Mouse (Mus musculus) adrenal gland, postnatal 36 days (tissue): ENCODE results near the gene Efna3. TPM values are rescaled to one million over a fixed set of nuclear protein-coding genes. Genes with fewer than 3 reads are reported as not detected.
A peak's percentile ranks its signal among the peaks of the same experiment; 100 is the strongest.

Experiments
- DNase-seq, 2 experiments: peaks; one replicate each; pipeline ENCODE4 v3.0.0; 2021; ENCODE audit warnings: mixed read lengths in 1 of 2
- total RNA-seq, 2 experiments: library from RNA; stranded (reverse); gene quantifications; 2 replicates each; pipeline ENCODE4 v1.2.3; 2021

The Efna3 gene
- total RNA-seq, 2 experiments from 2014 or later = 0.23 to 0.53 TPM

- DNase-seq = peak; percentile 56 to 70
Measured at GRCm38 (mm10) chr3:89337721-89338578, 15.2 kb upstream of the Efna3 start, which contains the start of gene Efna4. TSS of gene Efna4 (minus strand) at chr3:89338028.

GRCm38 (mm10) chr3:89337062-89337720 lies 14.4 kb upstream of the Efna3 start:
- no peak for DNase-seq

GRCm38 (mm10) chr3:89336529-89336928 lies 13.8 kb upstream of the Efna3 start:
- DNase-seq = no peak

GRCm38 (mm10) chr3:89333053-89333452 lies 10.3 kb upstream of the Efna3 start:
- DNase-seq = no peak

- peak in 1 of 2 experiments; percentile 35 for DNase-seq
Measured at GRCm38 (mm10) chr3:89332476-89332875, 9.7 kb upstream of the Efna3 start.

GRCm38 (mm10) chr3:89332013-89332412 lies 9.2 kb upstream of the Efna3 start:
- no peak for DNase-seq

- DNase-seq = no peak
Measured at GRCm38 (mm10) chr3:89331561-89331960, 8.8 kb upstream of the Efna3 start.

- DNase-seq = peak; percentile 76 to 80
Measured at GRCm38 (mm10) chr3:89330948-89331347, 8.2 kb upstream of the Efna3 start.

GRCm38 (mm10) chr3:89330346-89330745 lies 7.6 kb upstream of the Efna3 start:
- DNase-seq = no peak

- DNase-seq = no peak
Measured at GRCm38 (mm10) chr3:89328623-89329022, 5.9 kb upstream of the Efna3 start.

- DNase-seq = no peak
Measured at GRCm38 (mm10) chr3:89327371-89327870, 4.7 kb upstream of the Efna3 start.

- no peak for DNase-seq
Measured at GRCm38 (mm10) chr3:89325882-89326281, 3.1 kb upstream of the Efna3 start.

GRCm38 (mm10) chr3:89322131-89322500 lies 649 bp downstream of the Efna3 start:
- DNase-seq = no peak

GRCm38 (mm10) chr3:89321183-89322130 lies 1.3 kb downstream of the Efna3 start:
- DNase-seq = peak; percentile 42 to 48

- peak; percentile 62 to 66 for DNase-seq
Measured at GRCm38 (mm10) chr3:89320581-89321182, 2.1 kb downstream of the Efna3 start.

- peak in 1 of 2 experiments; percentile 13 for DNase-seq
Measured at GRCm38 (mm10) chr3:89319591-89320350, 3.0 kb downstream of the Efna3 start.

- no peak for DNase-seq
Measured at GRCm38 (mm10) chr3:89318971-89319590, 3.7 kb downstream of the Efna3 start.

- no peak for DNase-seq
Measured at GRCm38 (mm10) chr3:89318316-89318715, 4.4 kb downstream of the Efna3 start.

- no peak for DNase-seq
Measured at GRCm38 (mm10) chr3:89317246-89317645, 5.5 kb downstream of the Efna3 start.

GRCm38 (mm10) chr3:89316833-89317232 lies 5.9 kb downstream of the Efna3 start:
- DNase-seq = peak; percentile 84 to 87
